12 mouse cellular contexts compared by ENCODE assay signal in the genomic region with DNA sequence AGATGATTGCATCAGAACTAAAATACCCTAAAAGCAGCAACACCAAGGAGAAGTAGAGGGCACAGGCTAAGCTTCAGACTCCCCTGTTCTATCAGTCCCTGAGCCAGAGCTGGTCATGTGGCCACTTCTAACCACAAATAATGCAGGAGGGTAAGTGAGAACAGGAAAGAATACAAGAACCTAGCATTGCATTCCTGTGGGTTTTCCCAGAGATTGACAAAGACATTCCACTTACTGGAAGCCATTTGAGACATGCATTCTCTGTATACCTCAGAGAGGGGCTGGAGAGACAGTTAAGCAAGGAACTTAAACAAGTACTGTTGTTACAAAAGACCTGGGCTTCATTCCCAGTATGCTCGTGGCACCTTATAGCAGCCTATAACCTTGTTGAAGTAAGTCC.
DNase-seq lines count a peak whose midpoint lies in the region; ATAC-seq and TF ChIP-seq lines count a peak whose summit lies in the region.
"Had no signal": no experiment of that assay in that cellular context is flagged by ENCODE, and none has a peak within 500 bp of the region (broad histone marks: within the 10 kb centered on the region; RNA-seq: fewer than 3 reads in every experiment).

No protein-coding gene starts in this region.

- no peaks in the 10 kb centered on the region for H3K27me3 ChIP-seq in embryonic facial prominence, embryonic 14.5 days (replicated peaks; ENCODE audit: control insufficient read depth, insufficient read depth, low read length)
- no peaks in the 10 kb centered on the region for H3K27me3 ChIP-seq in embryonic facial prominence, embryonic 10.5 days (replicated peaks; ENCODE audit: low read depth, poor library complexity, severe bottlenecking)
- no peaks in the 10 kb centered on the region for H3K27me3 ChIP-seq in lung, postnatal 0 days (replicated peaks; ENCODE audit: insufficient read depth, low read length)
- H3K27me3 ChIP-seq: embryonic facial prominence, embryonic 13.5 days; forebrain, embryonic 13.5 days; forebrain, embryonic 15.5 days had no signal

- H3K9me3 ChIP-seq in embryonic facial prominence, embryonic 14.5 days (ENCODE audit: control insufficient read depth, low read length) = no peaks in the 10 kb centered on the region
- no peaks in the 10 kb centered on the region for H3K9me3 ChIP-seq in embryonic facial prominence, embryonic 10.5 days
- no peaks in the 10 kb centered on the region for H3K9me3 ChIP-seq in lung, postnatal 0 days (ENCODE audit: low read length)
- H3K9me3 ChIP-seq: embryonic facial prominence, embryonic 13.5 days; forebrain, embryonic 13.5 days; forebrain, embryonic 15.5 days had no signal

- ATAC-seq in embryonic facial prominence, embryonic 14.5 days (ENCODE audit: low read depth) = no peak
- peak; percentile 43; the same call in 1 of the 2 replicates for ATAC-seq in lung, postnatal 0 days
- ATAC-seq: Patski had no signal

- no peak for TF ChIP-seq CTCF in lung, postnatal 0 days (IDR thresholded peaks at IDR 0.05)

- H3K4me1 ChIP-seq in embryonic facial prominence, embryonic 14.5 days (ENCODE audit: control insufficient read depth, insufficient read depth, low read length) = no peaks in the 10 kb centered on the region
- H3K4me1 ChIP-seq in embryonic facial prominence, embryonic 10.5 days = no peaks in the 10 kb centered on the region
- no peaks in the 10 kb centered on the region for H3K4me1 ChIP-seq in lung, postnatal 0 days (ENCODE audit: insufficient read depth, low read depth, low read length)
- H3K4me1 ChIP-seq: embryonic facial prominence, embryonic 13.5 days; forebrain, embryonic 13.5 days; forebrain, embryonic 15.5 days had no signal

- H3K9ac ChIP-seq in embryonic facial prominence, embryonic 14.5 days (ENCODE audit: low read depth, low read length) = no peak overlapping the region
- H3K9ac ChIP-seq in lung, postnatal 0 days (replicated peaks; ENCODE audit: low read depth) = no peak overlapping the region
- H3K9ac ChIP-seq: embryonic facial prominence, embryonic 13.5 days; forebrain, embryonic 13.5 days; forebrain, embryonic 15.5 days; forebrain, postnatal 0 days had no signal

- DNase-seq in embryonic facial prominence, embryonic 14.5 days (ENCODE audit: low spot score) = peak; percentile 17
- no peak for DNase-seq in embryonic facial prominence, embryonic 10.5 days (ENCODE audit: low spot score)
- peak; percentile 13 for DNase-seq in lung, postnatal 0 days (ENCODE audit: low spot score)
- no peak for DNase-seq in lung, postnatal 10 days
- peak; percentile 7 for DNase-seq in lung, postnatal 36 days
- DNase-seq in lung, postnatal 14 days = no peak
- no peak for DNase-seq in cerebellum, adult 18-20 months

- 67% methylated on average over 1 of the region's 1 CpGs for WGBS in embryonic facial prominence, embryonic 14.5 days
- 62% methylated on average over 1 of the region's 1 CpGs for WGBS in embryonic facial prominence, embryonic 10.5 days
- 37% methylated on average over 1 of the region's 1 CpGs for WGBS in lung, postnatal 0 days

- TF ChIP-seq EP300 in lung, postnatal 0 days (IDR thresholded peaks at IDR 0.05) = no peak

- no peak overlapping the region for H3K4me3 ChIP-seq in embryonic facial prominence, embryonic 14.5 days (ENCODE audit: low read depth, low read length)
- no peak overlapping the region for H3K4me3 ChIP-seq in embryonic facial prominence, embryonic 10.5 days
- no peak overlapping the region for H3K4me3 ChIP-seq in lung, postnatal 0 days (ENCODE audit: low read depth, low read length)
- H3K4me3 ChIP-seq: embryonic facial prominence, embryonic 13.5 days; forebrain, embryonic 13.5 days; forebrain, embryonic 15.5 days had no signal

- H3K4me2 ChIP-seq in embryonic facial prominence, embryonic 14.5 days (ENCODE audit: low read depth, low read length) = no peak overlapping the region
- no peak overlapping the region for H3K4me2 ChIP-seq in lung, postnatal 0 days (replicated peaks; ENCODE audit: low read depth, low read length)
- H3K4me2 ChIP-seq: embryonic facial prominence, embryonic 13.5 days; forebrain, embryonic 13.5 days; forebrain, embryonic 15.5 days had no signal

- H3K36me3 ChIP-seq in embryonic facial prominence, embryonic 14.5 days (ENCODE audit: control insufficient read depth, insufficient read depth, low read length) = no peaks in the 10 kb centered on the region
- no peaks in the 10 kb centered on the region for H3K36me3 ChIP-seq in embryonic facial prominence, embryonic 10.5 days (replicated peaks)
- no peaks in the 10 kb centered on the region for H3K36me3 ChIP-seq in lung, postnatal 0 days (ENCODE audit: insufficient read depth, low read length)
- H3K36me3 ChIP-seq: embryonic facial prominence, embryonic 13.5 days; forebrain, embryonic 15.5 days had no signal

- H3K27ac ChIP-seq in embryonic facial prominence, embryonic 14.5 days (replicated peaks; ENCODE audit: low read depth, low read length) = no peak overlapping the region
- no peak overlapping the region for H3K27ac ChIP-seq in embryonic facial prominence, embryonic 10.5 days (replicated peaks)
- no peak overlapping the region for H3K27ac ChIP-seq in lung, postnatal 0 days (ENCODE audit: low read length)
- H3K27ac ChIP-seq: embryonic facial prominence, embryonic 13.5 days; forebrain, embryonic 13.5 days; forebrain, embryonic 15.5 days had no signal

Comparison
In these comparisons a context has a peak if more than half of its experiments do, and no peak if none do; other contexts are left out.
1. DNase-seq: peak in embryonic facial prominence, embryonic 14.5 days (single experiment), lung, postnatal 0 days (single experiment) and lung, postnatal 36 days (single experiment); none in embryonic facial prominence, embryonic 10.5 days (single experiment), lung, postnatal 10 days (single experiment), lung, postnatal 14 days (single experiment) and cerebellum, adult 18-20 months (0 of 2).